Mouse (Mus musculus) MEL (cell line): Measurements from ENCODE around the gene Peg12. TPM values are rescaled to one million over a fixed set of nuclear protein-coding genes. Genes with fewer than 3 reads are reported as not detected.
A peak's percentile ranks its signal among the peaks of the same experiment; 100 is the strongest.

ENCODE experiments used
- DNase-seq: peaks from one replicate; pipeline ENCODE4 v3.0.0; 2011; ENCODE audit warnings: low read depth, low spot score
- H3K27ac ChIP-seq: 2 replicates; pipeline ENCODE4 v1.5.1; 2012; ENCODE audit warnings: low read depth, mild to moderate bottlenecking, control low read depth, low read length, moderate library complexity; ENCODE audit not compliant: control insufficient read depth
- H3K27me3 ChIP-seq, 2 experiments: fragments of 150-350 bp in 1 of 2; sonication (generic) in 1 of 2; 2 replicates each; pipeline ENCODE4 v1.6.1; 2012; ENCODE audit warnings: low read length in 2 of 2, mild to moderate bottlenecking in 2 of 2, improper control_type of control experiment in 1 of 2, moderate library complexity in 1 of 2; ENCODE audit not compliant: insufficient read depth in 2 of 2, control insufficient read depth in 1 of 2
- H3K36me3 ChIP-seq, 2 experiments: 2 replicates each; pipeline ENCODE4 v1.6.1; 2012 to 2014; ENCODE audit warnings: low read length in 2 of 2, improper control_type of control experiment in 1 of 2, inconsistent platforms in 1 of 2, mild to moderate bottlenecking in 1 of 2; ENCODE audit not compliant: insufficient read depth in 2 of 2, control insufficient read depth in 1 of 2
- H3K4me1 ChIP-seq, 2 experiments: fragments of 150-350 bp in 1 of 2; sonication (generic) in 1 of 2; 2 replicates each; pipeline ENCODE4 v1.6.1; 2012; ENCODE audit warnings: low read length in 2 of 2, improper control_type of control experiment in 1 of 2, mild to moderate bottlenecking in 1 of 2; ENCODE audit not compliant: insufficient read depth in 2 of 2, control insufficient read depth in 1 of 2
- H3K4me3 ChIP-seq, 2 experiments: fragments of 150-350 bp in 1 of 2; sonication (generic) in 1 of 2; 2 replicates each; pipeline ENCODE4 v1.5.1; 2012; ENCODE audit warnings: low read depth in 2 of 2, low read length in 2 of 2, mild to moderate bottlenecking in 2 of 2, moderate library complexity in 2 of 2, control low read depth in 1 of 2, improper control_type of control experiment in 1 of 2; ENCODE audit not compliant: control insufficient read depth in 1 of 2, insufficient read depth in 1 of 2
- H3K79me2 ChIP-seq: 2 replicates; pipeline ENCODE4 v1.6.1; 2012; ENCODE audit warnings: mild to moderate bottlenecking, low read length, moderate library complexity; ENCODE audit not compliant: control insufficient read depth, poor library complexity, insufficient read depth
- H3K9ac ChIP-seq: 2 replicates; pipeline ENCODE4 v1.6.1; 2012; ENCODE audit warnings: low read depth, mild to moderate bottlenecking, control low read depth, low read length, moderate library complexity; ENCODE audit not compliant: control insufficient read depth, poor library complexity, severe bottlenecking
- H3K9me3 ChIP-seq: fragments of 150-350 bp; sonication (generic); replicated peaks from 2 replicates; pipeline ENCODE4 v1.6.1; 2012; ENCODE audit warnings: mild to moderate bottlenecking, low read length, improper control_type of control experiment, moderate library complexity; ENCODE audit not compliant: insufficient read depth
- BHLHE40 ChIP-seq: IDR thresholded peaks from 2 replicates; pipeline ENCODE4 v1.6.1; 2012; ENCODE audit warnings: low read depth, mild to moderate bottlenecking, inconsistent platforms, low read length, improper control_type of control experiment, borderline replicate concordance
- CHD1 ChIP-seq: IDR thresholded peaks from 2 replicates; pipeline ENCODE4 v1.6.1; 2012; ENCODE audit warnings: low read depth, mild to moderate bottlenecking, inconsistent platforms, low read length, improper control_type of control experiment
- CHD2 ChIP-seq: IDR thresholded peaks from 2 replicates; pipeline ENCODE4 v1.6.1; 2011; ENCODE audit warnings: low read length, improper control_type of control experiment
- CTCF ChIP-seq, 3 experiments: IDR thresholded peaks in 2 of 3; conservative IDR thresholded peaks in 1 of 3; 2 replicates each; pipeline ENCODE4 v1.5.1; 2011 to 2012; ENCODE audit warnings: low read length in 3 of 3, low read depth in 2 of 3, mild to moderate bottlenecking in 2 of 3, improper control_type of control experiment in 1 of 3, inconsistent platforms in 1 of 3, mixed read lengths in 1 of 3, moderate library complexity in 1 of 3; ENCODE audit not compliant: control insufficient read depth in 1 of 3, insufficient read depth in 1 of 3, poor library complexity in 1 of 3, severe bottlenecking in 1 of 3
- ELF1 ChIP-seq: IDR thresholded peaks from 2 replicates; pipeline ENCODE4 v1.6.1; 2014; ENCODE audit warnings: low read depth, mild to moderate bottlenecking, inconsistent platforms, low read length, improper control_type of control experiment, moderate library complexity
- ETS1 ChIP-seq: IDR thresholded peaks from 2 replicates; pipeline ENCODE4 v1.6.1; 2012; ENCODE audit warnings: low read depth, mild to moderate bottlenecking, inconsistent platforms, low read length, improper control_type of control experiment, moderate library complexity
- GABPA ChIP-seq: IDR thresholded peaks from 2 replicates; pipeline ENCODE4 v1.6.1; 2012; ENCODE audit warnings: low read depth, mild to moderate bottlenecking, inconsistent platforms, low read length, improper control_type of control experiment, moderate library complexity
- HCFC1 ChIP-seq: IDR thresholded peaks from 2 replicates; pipeline ENCODE4 v1.6.1; 2012; ENCODE audit warnings: low read depth, mild to moderate bottlenecking, inconsistent platforms, low read length, improper control_type of control experiment, moderate library complexity
- JUND ChIP-seq: IDR thresholded peaks from 2 replicates; pipeline ENCODE4 v1.6.1; 2011; ENCODE audit warnings: low read depth, mild to moderate bottlenecking, improper control_type of control experiment, low read length
- KAT2A ChIP-seq: conservative IDR thresholded peaks from 2 replicates; pipeline ENCODE4 v1.6.1; 2012; ENCODE audit warnings: low read depth, low read length, improper control_type of control experiment, inconsistent platforms
- MAFK ChIP-seq: IDR thresholded peaks from 2 replicates; pipeline ENCODE4 v1.6.1; 2011; ENCODE audit warnings: low read depth, mild to moderate bottlenecking, low read length, improper control_type of control experiment, borderline replicate concordance
- MAX ChIP-seq: IDR thresholded peaks from 2 replicates; pipeline ENCODE4 v1.6.1; 2011; ENCODE audit warnings: low read length, improper control_type of control experiment
- MEF2A ChIP-seq: IDR thresholded peaks from 2 replicates; pipeline ENCODE4 v1.6.1; 2014; ENCODE audit warnings: low read depth, mild to moderate bottlenecking, inconsistent platforms, low read length, improper control_type of control experiment; ENCODE audit not compliant: poor library complexity, insufficient replicate concordance, severe bottlenecking; ENCODE audit errors: extremely low read depth
- MXI1 ChIP-seq: IDR thresholded peaks from 2 replicates; pipeline ENCODE4 v1.6.1; 2011; ENCODE audit warnings: mild to moderate bottlenecking, low read depth, low read length, improper control_type of control experiment
- MYC ChIP-seq: IDR thresholded peaks from 2 replicates; pipeline ENCODE4 v1.6.1; 2011; ENCODE audit warnings: low read depth, mild to moderate bottlenecking, low read length, improper control_type of control experiment, moderate library complexity
- NELFE ChIP-seq: IDR thresholded peaks from 2 replicates; pipeline ENCODE4 v1.6.1; 2011; ENCODE audit warnings: low read depth, low read length, improper control_type of control experiment
- POLR2AphosphoS5 ChIP-seq: IDR thresholded peaks from 2 replicates; pipeline ENCODE4 v1.6.1; 2012; ENCODE audit warnings: low read depth, borderline replicate concordance, mild to moderate bottlenecking, inconsistent platforms, low read length, moderate library complexity, mixed read lengths
- RAD21 ChIP-seq: IDR thresholded peaks from 2 replicates; pipeline ENCODE4 v1.6.1; 2011; ENCODE audit warnings: mild to moderate bottlenecking, low read depth, low read length, improper control_type of control experiment
- RCOR1 ChIP-seq: IDR thresholded peaks from 2 replicates; pipeline ENCODE4 v1.6.1; 2012; ENCODE audit warnings: low read depth, mild to moderate bottlenecking, inconsistent platforms, low read length, improper control_type of control experiment
- SMC3 ChIP-seq: IDR thresholded peaks from 2 replicates; pipeline ENCODE4 v1.6.1; 2011; ENCODE audit warnings: low read depth, low read length, improper control_type of control experiment
- TCF12 ChIP-seq: IDR thresholded peaks from 2 replicates; pipeline ENCODE4 v1.6.1; 2014; ENCODE audit warnings: low read depth, mild to moderate bottlenecking, inconsistent platforms, low read length, improper control_type of control experiment, moderate library complexity
- USF1 ChIP-seq: IDR thresholded peaks from 2 replicates; pipeline ENCODE4 v1.6.1; 2014; ENCODE audit warnings: low read depth, mild to moderate bottlenecking, inconsistent platforms, low read length, improper control_type of control experiment, moderate library complexity
- USF2 ChIP-seq, 2 experiments: IDR thresholded peaks; 2 replicates each; pipeline ENCODE4 v1.6.1; 2011 to 2012; ENCODE audit warnings: improper control_type of control experiment in 2 of 2, low read length in 2 of 2, borderline replicate concordance in 1 of 2, inconsistent platforms in 1 of 2, low read depth in 1 of 2, mild to moderate bottlenecking in 1 of 2; ENCODE audit not compliant: insufficient read depth in 1 of 2
- polyA plus RNA-seq, 2 experiments: library from polyadenylated mRNA; stranded (reverse) in 1 of 2; unstranded in 1 of 2; fragments of >175 nt in 1 of 2; fragments of >200 nt in 1 of 2; gene quantifications; 2 replicates each; pipeline versions ENCODE4 v1.2.1 to v1.2.4; 2012; ENCODE audit warnings: low replicate concordance in 2 of 2, low read depth in 1 of 2; ENCODE audit not compliant: insufficient read length in 2 of 2, insufficient read depth in 1 of 2, missing spikeins in 1 of 2
- total RNA-seq: library from RNA; depleted of rRNA; stranded (reverse); fragments of 300-350 nt; gene quantifications from 2 replicates; pipeline ENCODE4 v1.2.3, GENCODE M21; 2012

Peg12 gene
- total and polyA plus RNA-seq, 3 experiments, result not detected

- TF ChIP-seq USF2 (IDR thresholded peaks at IDR 0.05; ENCODE audit: borderline replicate concordance in 1 of 2, insufficient read depth in 1 of 2, low read depth in 1 of 2, low read length in 2 of 2) (no peak), CTCF (IDR thresholded peaks at IDR 0.05 in 2 of 3, conservative IDR thresholded peaks at IDR 0.05 in 1 of 3; ENCODE audit: control insufficient read depth in 1 of 3, insufficient read depth in 1 of 3, low read depth in 2 of 3, low read length in 3 of 3, poor library complexity in 1 of 3, severe bottlenecking in 1 of 3) (peak in 1 of 3 experiments; percentile 43; a peak in 3 of 6 replicates), ETS1 (no peak), MAX (no peak), GABPA (no peak), HCFC1 (no peak)
- TF ChIP-seq, all 39 proteins: peak for 1
- peak; percentile 27 for DNase-seq
These were observed 31.1 kb downstream of the Peg12 start for GRCm38 (mm10) chr7:62433243-62433642.

GRCm38 (mm10) chr7:62428337-62428736 is 36.0 kb downstream of the Peg12 start:
- H3K4me1 ChIP-seq, result no peaks in the 10 kb centered on the region
- no peaks in the 10 kb centered on the region for H3K9me3 ChIP-seq
- H3K79me2 ChIP-seq, result no peaks in the 10 kb centered on the region
- no peak overlapping the region for H3K27ac ChIP-seq
- H3K36me3 ChIP-seq, result no peaks in the 10 kb centered on the region
- no peak overlapping the region for H3K4me3 ChIP-seq
- no peak overlapping the region for H3K9ac ChIP-seq
- peak; percentile 51 for DNase-seq
- TF ChIP-seq SMC3 (peak; percentile 17; the same call in 1 of the 2 replicates), TCF12 (no peak), POLR2AphosphoS5 (no peak), CTCF (IDR thresholded peaks at IDR 0.05 in 2 of 3, conservative IDR thresholded peaks at IDR 0.05 in 1 of 3; ENCODE audit: control insufficient read depth in 1 of 3, insufficient read depth in 1 of 3, low read depth in 2 of 3, low read length in 3 of 3, poor library complexity in 1 of 3, severe bottlenecking in 1 of 3) (peak; percentile 31 to 56 (median 53))
- no peaks in the 10 kb centered on the region for H3K27me3 ChIP-seq

More at GRCm38 (mm10) chr7:62433243-62433642, 31.1 kb downstream of the Peg12 start:
- H3K79me2 ChIP-seq, result no peaks in the 10 kb centered on the region
- H3K9ac ChIP-seq, result no peak overlapping the region
- H3K27me3 ChIP-seq, result no peaks in the 10 kb centered on the region
- H3K4me1 ChIP-seq, result no peaks in the 10 kb centered on the region
- no peaks in the 10 kb centered on the region for H3K9me3 ChIP-seq
- H3K4me3 ChIP-seq, result no peak overlapping the region
- no peaks in the 10 kb centered on the region for H3K36me3 ChIP-seq
- no peak overlapping the region for H3K27ac ChIP-seq

GRCm38 (mm10) chr7:62423210-62423609 is 41.1 kb downstream of the Peg12 start:
- H3K27me3 ChIP-seq, result no peaks in the 10 kb centered on the region
- TF ChIP-seq JUND (no peak), KAT2A (no peak), MEF2A (no peak), MYC (no peak), TCF12 (no peak), RCOR1 (no peak), MXI1 (no peak), ELF1 (no peak), CHD1 (no peak), SMC3 (no peak), RAD21 (no peak), NELFE (no peak), MAFK (no peak), CHD2 (no peak), BHLHE40 (no peak), USF1 (no peak)

More at GRCm38 (mm10) chr7:62423210-62423609, 41.1 kb downstream of the Peg12 start:
- Histone ChIP-seq H3K9ac (no peak overlapping the region), H3K79me2 (no peaks in the 10 kb centered on the region), H3K27ac (no peak overlapping the region), H3K4me3 (no peak overlapping the region), H3K4me1 (no peaks in the 10 kb centered on the region), H3K9me3 (no peaks in the 10 kb centered on the region), H3K36me3 (no peaks in the 10 kb centered on the region)
- DNase-seq, result no peak
